Mouse (Mus musculus) CH12.LX (cell line): ENCODE measurements around the gene Babam2. TPM values are rescaled to one million over a fixed set of nuclear protein-coding genes. Genes with fewer than 3 reads are reported as not detected.

ENCODE experiments used
- DNase-seq: peaks from one replicate; pipeline ENCODE4 v3.0.0-alpha.2; 2013; ENCODE audit errors: extremely low read depth
- H3K27ac ChIP-seq: 2 replicates; pipeline ENCODE4 v1.5.1; 2012; ENCODE audit warnings: low read depth, mild to moderate bottlenecking, control low read depth, moderate library complexity; ENCODE audit not compliant: insufficient read depth
- H3K27me3 ChIP-seq: replicated peaks from 2 replicates; pipeline ENCODE3; 2012; ENCODE audit warnings: inconsistent platforms
- H3K36me3 ChIP-seq, 2 experiments: replicated peaks in 1 of 2; 2 replicates each; pipeline versions ENCODE3 to v1.6.1; 2012; ENCODE audit warnings: inconsistent platforms in 1 of 2, low read length in 1 of 2, mild to moderate bottlenecking in 1 of 2, mixed read lengths in 1 of 2, moderate library complexity in 1 of 2; ENCODE audit not compliant: control insufficient read depth in 1 of 2, insufficient read depth in 1 of 2
- H3K4me1 ChIP-seq, 2 experiments: 2 replicates each; pipeline ENCODE4 v1.6.1; 2012; ENCODE audit warnings: inconsistent platforms in 1 of 2, moderate library complexity in 1 of 2; ENCODE audit not compliant: insufficient read depth in 2 of 2, control insufficient read depth in 1 of 2
- H3K4me2 ChIP-seq: 2 replicates; pipeline ENCODE4 v1.6.1; 2012; ENCODE audit warnings: low read depth, mild to moderate bottlenecking, control low read depth; ENCODE audit not compliant: poor library complexity, insufficient read depth, severe bottlenecking
- H3K4me3 ChIP-seq, 3 experiments: fragments of 150-350 bp in 1 of 3; sonication (generic) in 1 of 3; replicated peaks in 1 of 3; 2 replicates each; pipeline versions ENCODE3 to v1.5.1; 2011 to 2012; ENCODE audit warnings: low read depth in 2 of 3, low read length in 2 of 3, mild to moderate bottlenecking in 2 of 3, moderate library complexity in 2 of 3, control low read depth in 1 of 3, improper control_type of control experiment in 1 of 3, inconsistent platforms in 1 of 3, mixed read lengths in 1 of 3; ENCODE audit not compliant: poor library complexity in 1 of 3
- H3K79me2 ChIP-seq: replicated peaks from 2 replicates; pipeline ENCODE4 v1.6.1; 2012; ENCODE audit warnings: mild to moderate bottlenecking, moderate library complexity; ENCODE audit not compliant: control insufficient read depth, poor library complexity, insufficient read depth, severe bottlenecking; ENCODE audit errors: extremely low read depth
- H3K9ac ChIP-seq: 2 replicates; pipeline ENCODE4 v1.6.1; 2012; ENCODE audit warnings: low read depth, mild to moderate bottlenecking, control low read depth, moderate library complexity; ENCODE audit not compliant: insufficient read depth
- H3K9me3 ChIP-seq: replicated peaks from 2 replicates; pipeline ENCODE3; 2012; ENCODE audit warnings: low read length, inconsistent platforms, mixed read lengths
- CHD1 ChIP-seq: IDR thresholded peaks from 2 replicates; pipeline ENCODE4 v1.6.1; 2012; ENCODE audit warnings: low read depth, low read length, improper control_type of control experiment, inconsistent platforms
- CHD2 ChIP-seq: IDR thresholded peaks from 2 replicates; pipeline ENCODE4 v1.6.1; 2011; ENCODE audit warnings: low read length, improper control_type of control experiment
- CTCF ChIP-seq, 2 experiments: IDR thresholded peaks in 1 of 2; conservative IDR thresholded peaks in 1 of 2; 2 replicates each; pipeline ENCODE4 v1.5.1; 2011 to 2012; ENCODE audit warnings: low read depth in 2 of 2, low read length in 2 of 2, improper control_type of control experiment in 1 of 2, inconsistent platforms in 1 of 2, mild to moderate bottlenecking in 1 of 2, moderate library complexity in 1 of 2
- E2F4 ChIP-seq: IDR thresholded peaks from 2 replicates; pipeline ENCODE4 v1.6.1; 2011; ENCODE audit warnings: low read depth, low read length, improper control_type of control experiment; ENCODE audit not compliant: insufficient replicate concordance
- ELF1 ChIP-seq: IDR thresholded peaks from 2 replicates; pipeline ENCODE4 v1.6.1; 2014; ENCODE audit warnings: low read depth, mild to moderate bottlenecking, inconsistent platforms, low read length, improper control_type of control experiment
- ETS1 ChIP-seq: conservative IDR thresholded peaks from 2 replicates; pipeline ENCODE4 v1.6.1; 2012; ENCODE audit warnings: low read depth, mild to moderate bottlenecking, inconsistent platforms, low read length, improper control_type of control experiment, moderate library complexity
- GABPA ChIP-seq: IDR thresholded peaks from 2 replicates; pipeline ENCODE4 v1.6.1; 2012; ENCODE audit warnings: low read depth, low read length, improper control_type of control experiment, inconsistent platforms; ENCODE audit not compliant: insufficient replicate concordance
- JUND ChIP-seq: conservative IDR thresholded peaks from 2 replicates; pipeline ENCODE4 v1.6.1; 2011; ENCODE audit warnings: low read depth, low read length, improper control_type of control experiment
- KAT2A ChIP-seq: IDR thresholded peaks from 2 replicates; pipeline ENCODE4 v1.6.1; 2012; ENCODE audit warnings: low read length, improper control_type of control experiment, inconsistent platforms; ENCODE audit not compliant: insufficient replicate concordance
- MAFK ChIP-seq: IDR thresholded peaks from 2 replicates; pipeline ENCODE4 v1.6.1; 2011; ENCODE audit warnings: low read length, improper control_type of control experiment; ENCODE audit not compliant: insufficient replicate concordance
- MAX ChIP-seq: IDR thresholded peaks from 2 replicates; pipeline ENCODE4 v1.6.1; 2011; ENCODE audit warnings: low read length, improper control_type of control experiment
- MAZ ChIP-seq: IDR thresholded peaks from 2 replicates; pipeline ENCODE4 v1.6.1; 2012; ENCODE audit warnings: low read depth, mild to moderate bottlenecking, inconsistent platforms, low read length, improper control_type of control experiment, moderate library complexity
- MXI1 ChIP-seq: IDR thresholded peaks from 2 replicates; pipeline ENCODE4 v1.6.1; 2011; ENCODE audit warnings: mild to moderate bottlenecking, low read depth, low read length, improper control_type of control experiment
- NRF1 ChIP-seq: IDR thresholded peaks from 2 replicates; pipeline ENCODE4 v1.6.1; 2014; ENCODE audit warnings: low read depth, mild to moderate bottlenecking, inconsistent platforms, low read length, improper control_type of control experiment, moderate library complexity
- PAX5 ChIP-seq: IDR thresholded peaks from 2 replicates; pipeline ENCODE4 v1.6.1; 2012; ENCODE audit warnings: low read length, inconsistent platforms, mixed read lengths
- POLR2A ChIP-seq: IDR thresholded peaks from 2 replicates; pipeline ENCODE4 v1.6.1; 2011; ENCODE audit warnings: low read depth, mild to moderate bottlenecking, improper control_type of control experiment, low read length
- RAD21 ChIP-seq: IDR thresholded peaks from 2 replicates; pipeline ENCODE4 v1.6.1; 2011; ENCODE audit warnings: low read depth, mild to moderate bottlenecking, low read length, improper control_type of control experiment, moderate library complexity
- SMC3 ChIP-seq: IDR thresholded peaks from 2 replicates; pipeline ENCODE4 v1.6.1; 2011; ENCODE audit warnings: low read depth, low read length, improper control_type of control experiment
- TBP ChIP-seq: conservative IDR thresholded peaks from 2 replicates; pipeline ENCODE4 v1.6.1; 2011; ENCODE audit warnings: low read depth, low read length, improper control_type of control experiment
- TCF12 ChIP-seq: IDR thresholded peaks from 2 replicates; pipeline ENCODE4 v1.6.1; 2014; ENCODE audit warnings: low read depth, mild to moderate bottlenecking, inconsistent platforms, low read length, improper control_type of control experiment
- USF1 ChIP-seq: IDR thresholded peaks from 2 replicates; pipeline ENCODE4 v1.6.1; 2014; ENCODE audit warnings: low read depth, mild to moderate bottlenecking, inconsistent platforms, low read length, improper control_type of control experiment
- ZKSCAN1 ChIP-seq: IDR thresholded peaks from 2 replicates; pipeline ENCODE4 v1.6.1; 2012; ENCODE audit warnings: low read depth, inconsistent platforms, low read length, improper control_type of control experiment, borderline replicate concordance
- ZMIZ1 ChIP-seq: IDR thresholded peaks from 2 replicates; pipeline ENCODE4 v1.6.1; 2012; ENCODE audit warnings: low read depth, mild to moderate bottlenecking, inconsistent platforms, low read length, improper control_type of control experiment
- ZNF384 ChIP-seq: IDR thresholded peaks from 2 replicates; pipeline ENCODE4 v1.6.1; 2012; ENCODE audit warnings: low read depth, low read length, improper control_type of control experiment, inconsistent platforms
- dilution Hi-C: fragments of 300-500 bp; cut with MboI; formaldehyde crosslinking; loops from 2 replicates; pipeline ENCODE4 v1.14.3; 2020; ENCODE audit warnings: low sequenced_read_pairs; ENCODE audit not compliant: extremely low pct_unique_long_range_greater_than_20kb, extremely low pct_ligation_motif_present
- in situ Hi-C: fragments of 300-500 bp; cut with MboI; formaldehyde crosslinking; loops from 3 replicates; pipeline ENCODE4 v1.14.3; 2019; ENCODE audit warnings: low sequenced_read_pairs, low pct_ligation_motif_present, low pct_unique_long_range_greater_than_20kb, mixed read lengths
- polyA plus RNA-seq: library from polyadenylated mRNA; unstranded; fragments of >175 nt; gene quantifications from 2 replicates; pipeline ENCODE4 v1.2.1, GENCODE M21; 2012; ENCODE audit warnings: low read depth; ENCODE audit not compliant: insufficient read length
- total RNA-seq, 2 experiments: library from RNA; depleted of rRNA; stranded (reverse); fragments of 300-350 nt in 1 of 2; fragments of >200 nt in 1 of 2; gene quantifications; 2 replicates each; pipeline ENCODE4 v1.2.3; 2012 to 2014

Gene Babam2
- total and polyA plus RNA-seq, 3 experiments: 38.2 to 78.0 (median 39.8) TPM

DNA sequence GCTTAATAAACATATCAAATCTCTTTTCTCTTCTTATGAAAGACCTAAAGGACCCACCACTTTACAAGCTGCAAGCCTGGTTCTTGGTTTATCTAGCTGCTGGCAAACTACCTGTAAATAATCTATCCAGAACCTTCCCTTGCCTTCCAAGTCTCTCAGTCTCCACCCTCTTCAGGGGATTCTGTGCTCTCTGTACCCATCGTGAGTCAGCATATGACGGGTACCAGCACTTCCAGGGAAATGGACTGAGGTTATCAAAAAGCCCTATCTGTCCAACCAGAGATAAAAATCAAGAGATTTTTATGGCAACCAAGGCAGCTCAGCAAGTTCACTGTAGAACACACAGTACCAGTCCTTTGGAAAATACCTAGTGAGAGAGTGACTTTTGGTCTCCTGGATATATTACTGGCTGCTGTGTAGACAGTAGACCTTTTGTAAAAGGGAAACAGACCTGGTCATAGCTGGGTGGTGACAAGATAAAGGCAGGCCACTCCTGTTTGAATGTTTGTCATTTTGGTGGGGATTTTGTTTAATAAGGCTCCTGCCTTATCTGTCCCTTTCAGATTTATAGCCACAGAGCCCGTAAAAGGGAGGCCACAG, 332.4 kb downstream of the Babam2 start:
- in situ Hi-C loops (no loop called here), dilution Hi-C loops (no loop called here)
- H3K9me3 ChIP-seq: no peaks in the 10 kb centered on the region
- H3K4me1 ChIP-seq: peaks cover 0 to 3% of the 10 kb centered on the region in 2 experiments; a peak in 1 of 4 replicates
- no peaks in the 10 kb centered on the region for H3K27me3 ChIP-seq
- no peak for DNase-seq
- no peak overlapping the region for H3K4me3 ChIP-seq
- H3K27ac ChIP-seq: no peak overlapping the region
- H3K36me3 ChIP-seq: peaks cover 0 to 7% of the 10 kb centered on the region in 2 experiments
- TF ChIP-seq GABPA (no peak), RAD21 (no peak), MAX (no peak), POLR2A (no peak), ZMIZ1 (no peak), ETS1 (no peak), ZKSCAN1 (no peak), PAX5 (no peak), CHD1 (no peak), NRF1 (no peak), JUND (no peak), MAZ (no peak), CTCF (conservative IDR thresholded peaks at IDR 0.05 in 1 of 2, IDR thresholded peaks at IDR 0.05 in 1 of 2; ENCODE audit: low read depth in 2 of 2, low read length in 2 of 2) (no peak), ZNF384 (no peak), KAT2A (no peak), TBP (no peak), MXI1 (no peak), MAFK (no peak), ELF1 (no peak), E2F4 (no peak)
- no peak overlapping the region for H3K4me2 ChIP-seq
- no peak overlapping the region for H3K9ac ChIP-seq
- no peaks in the 10 kb centered on the region for H3K79me2 ChIP-seq

DNA sequence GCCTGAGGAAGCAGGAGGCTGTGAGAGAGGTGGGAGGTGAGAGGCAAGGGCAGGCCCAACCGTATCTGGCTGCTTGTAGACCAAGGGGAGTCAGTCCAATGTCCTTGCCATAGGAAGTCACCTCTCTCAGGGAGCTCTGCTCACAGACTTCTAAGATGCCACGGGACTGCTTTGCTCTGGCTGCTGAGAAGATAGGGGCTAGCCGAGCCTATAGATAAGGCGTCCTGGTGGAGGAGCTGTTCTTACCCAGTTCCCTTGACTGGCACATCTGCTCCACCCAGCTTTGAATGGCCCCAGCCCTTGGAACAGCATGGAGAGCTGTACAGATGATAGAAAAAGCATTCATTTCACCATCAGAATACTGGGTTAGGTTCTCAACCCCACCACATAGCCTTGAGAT, 335.7 kb downstream of the Babam2 start:
- no peaks in the 10 kb centered on the region for H3K27me3 ChIP-seq
- no peaks in the 10 kb centered on the region for H3K79me2 ChIP-seq
- H3K9me3 ChIP-seq: no peaks in the 10 kb centered on the region
- no peak overlapping the region for H3K9ac ChIP-seq
- no peak overlapping the region for H3K4me3 ChIP-seq
- peaks cover 3 to 7% of the 10 kb centered on the region in 2 experiments; a peak in 1 of 4 replicates for H3K4me1 ChIP-seq
- TF ChIP-seq TCF12: no peak
- no peak for TF ChIP-seq E2F4
- no peak for TF ChIP-seq USF1
- no peak for TF ChIP-seq SMC3
- TF ChIP-seq ETS1: no peak
- no peak for TF ChIP-seq CHD2
- TF ChIP-seq NRF1: no peak
- no peak for TF ChIP-seq ZKSCAN1
- no peak for TF ChIP-seq MXI1
- TF ChIP-seq CHD1: no peak
- TF ChIP-seq ZNF384: no peak
- TF ChIP-seq ELF1: no peak
- TF ChIP-seq MAX: no peak
- no peak for TF ChIP-seq RAD21
- H3K27ac ChIP-seq: no peak overlapping the region
- no peak for DNase-seq
- H3K4me2 ChIP-seq: no peak overlapping the region
- dilution Hi-C loops: no loop called here
- in situ Hi-C loops: no loop called here
- peaks cover 0 to 6% of the 10 kb centered on the region in 2 experiments for H3K36me3 ChIP-seq
